Mouse (Mus musculus) adrenal gland, postnatal 4 days (tissue): Measurements from ENCODE around the gene Slc43a2. TPM values are rescaled to one million over a fixed set of nuclear protein-coding genes. Genes with fewer than 3 reads are reported as not detected.

ENCODE experiments used
- DNase-seq, 2 experiments: peaks; one replicate each; pipeline ENCODE4 v3.0.0; 2021 to 2022; ENCODE audit warnings: low spot score in 2 of 2, mixed read lengths in 2 of 2
- total RNA-seq, 2 experiments: library from RNA; stranded (reverse); gene quantifications; 2 replicates each; pipeline ENCODE4 v1.2.3; 2021

Gene Slc43a2
- total RNA-seq, 2 experiments from 2014 or later = 24.2 to 33.0 TPM

- no peak for DNase-seq
Measured at GRCm38 (mm10) chr11:75571126-75571990, 39.9 kb downstream of the Slc43a2 start.

DNA sequence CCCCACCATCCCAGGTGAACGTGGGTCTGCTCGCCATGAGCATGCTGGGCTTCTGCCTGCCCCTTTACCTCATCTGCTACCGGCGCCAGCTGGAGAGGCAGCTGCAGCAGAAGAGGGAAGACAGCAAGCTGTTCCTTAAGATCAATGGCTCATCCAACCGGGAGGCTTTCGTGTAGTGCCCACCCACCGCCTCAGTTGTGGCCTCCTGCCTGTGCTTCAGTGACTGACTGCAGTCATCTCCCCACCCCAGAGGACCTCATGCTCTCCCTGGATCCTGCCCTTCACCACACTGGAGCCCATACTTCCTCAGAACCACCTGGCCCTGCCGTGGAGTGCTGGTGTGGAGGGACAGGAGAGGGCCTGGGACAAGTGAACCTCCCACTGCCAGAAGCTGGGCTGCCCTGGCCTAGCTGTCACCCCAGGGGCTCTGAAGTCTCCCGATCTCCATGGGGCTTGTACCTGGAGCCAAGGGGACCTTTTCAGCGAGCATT lies 40.9 kb downstream of the Slc43a2 start:
- no peak for DNase-seq

DNA sequence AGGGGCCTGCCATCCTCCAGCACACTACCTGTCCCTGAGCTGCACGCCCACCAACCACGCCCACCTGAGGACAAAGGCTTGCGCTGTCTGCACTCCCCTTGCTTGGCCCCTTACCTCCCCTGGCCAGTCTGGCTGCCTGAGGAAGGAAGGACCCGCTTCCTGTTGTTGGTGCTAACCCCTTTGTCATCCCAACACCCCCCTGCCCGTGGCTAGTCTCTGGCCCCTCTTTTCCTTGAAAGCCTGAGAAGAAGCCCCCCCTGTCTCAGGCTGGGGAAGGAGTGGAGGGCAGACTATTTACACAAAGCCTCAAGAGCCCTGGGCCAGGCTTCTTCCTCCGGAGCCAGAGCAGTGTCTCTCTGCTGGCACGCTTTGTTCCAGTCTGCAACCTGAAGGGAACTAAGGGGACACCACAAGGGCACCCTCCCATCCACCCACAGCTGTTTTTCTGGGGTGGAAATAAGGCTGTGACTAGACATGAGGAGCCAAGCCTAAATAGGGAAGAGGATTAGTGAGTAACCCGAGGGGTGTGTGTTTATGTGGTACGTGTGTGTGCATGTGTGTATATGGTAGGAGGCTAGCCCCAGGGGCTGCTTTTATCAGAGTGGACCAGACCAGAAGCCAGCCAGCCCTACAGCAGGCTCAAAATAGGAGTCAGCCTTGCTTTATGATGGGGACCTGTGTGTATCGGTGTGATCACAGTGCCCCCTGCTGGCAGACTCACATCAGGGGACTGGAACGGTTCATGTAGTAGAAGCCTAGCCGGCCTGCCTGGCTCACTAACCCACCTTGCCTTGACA lies 41.6 kb downstream of the Slc43a2 start:
- peak; percentile 72 to 91 for DNase-seq

GRCm38 (mm10) chr11:75574378-75575123 lies 43.1 kb downstream of the Slc43a2 start:
- no peak for DNase-seq

- DNase-seq = no peak
Measured at GRCm38 (mm10) chr11:75575560-75576123, 44.1 kb downstream of the Slc43a2 start.

DNA sequence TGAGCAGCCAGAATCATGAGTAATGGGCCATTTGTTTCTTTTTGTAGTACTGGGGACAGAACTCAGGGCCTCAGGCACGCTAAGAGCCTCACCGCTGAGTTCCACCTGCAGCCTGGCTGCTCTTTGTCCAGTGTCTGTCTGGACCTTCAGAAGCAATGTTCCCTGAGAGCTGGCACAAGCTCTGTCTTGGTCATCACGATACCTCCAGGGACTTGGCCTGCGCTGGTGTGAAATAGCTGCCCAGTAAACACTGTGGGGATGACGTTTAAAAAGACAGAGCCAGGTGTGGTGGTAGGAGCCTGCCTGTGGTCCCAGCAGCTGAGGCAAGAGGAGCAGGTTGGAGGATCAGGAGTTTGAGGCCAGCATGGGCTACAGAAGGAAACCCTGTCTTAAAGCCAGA lies 47.1 kb downstream of the Slc43a2 start:
- DNase-seq = no peak

DNA sequence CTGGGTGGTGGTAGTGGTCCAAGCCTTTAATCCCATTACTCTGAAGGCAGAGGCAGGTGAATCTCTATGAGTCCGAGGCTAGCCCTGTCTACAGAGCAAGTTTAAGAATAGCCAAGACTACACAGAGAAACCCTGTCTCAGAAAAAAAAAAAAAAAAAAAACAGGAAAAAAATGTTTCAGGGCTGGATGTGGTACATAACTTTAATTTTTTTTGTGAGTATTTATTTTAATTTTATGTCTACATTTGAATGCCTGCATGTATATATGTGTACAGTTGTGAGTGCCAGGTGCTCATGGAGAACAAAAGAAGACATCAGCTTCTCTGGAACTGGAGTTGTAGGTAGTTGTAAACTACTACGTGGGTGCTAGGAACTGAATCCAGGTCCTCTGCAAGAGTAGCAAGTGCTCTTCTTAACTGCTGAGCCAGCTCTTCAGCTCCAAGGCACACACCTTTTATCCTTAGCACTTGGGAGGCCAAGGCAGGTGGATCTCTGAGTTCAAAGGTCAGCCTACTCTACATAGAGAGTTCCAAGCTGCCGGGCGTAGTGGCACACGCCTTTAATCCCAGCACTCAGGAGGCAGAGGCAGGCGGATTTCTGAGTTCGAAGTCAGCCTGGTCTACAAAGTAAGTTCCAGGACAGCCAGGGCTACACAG lies 50.1 kb downstream of the Slc43a2 start:
- DNase-seq = no peak

- no peak for DNase-seq
Measured at GRCm38 (mm10) chr11:75583521-75583920, 52.0 kb downstream of the Slc43a2 start.

DNA sequence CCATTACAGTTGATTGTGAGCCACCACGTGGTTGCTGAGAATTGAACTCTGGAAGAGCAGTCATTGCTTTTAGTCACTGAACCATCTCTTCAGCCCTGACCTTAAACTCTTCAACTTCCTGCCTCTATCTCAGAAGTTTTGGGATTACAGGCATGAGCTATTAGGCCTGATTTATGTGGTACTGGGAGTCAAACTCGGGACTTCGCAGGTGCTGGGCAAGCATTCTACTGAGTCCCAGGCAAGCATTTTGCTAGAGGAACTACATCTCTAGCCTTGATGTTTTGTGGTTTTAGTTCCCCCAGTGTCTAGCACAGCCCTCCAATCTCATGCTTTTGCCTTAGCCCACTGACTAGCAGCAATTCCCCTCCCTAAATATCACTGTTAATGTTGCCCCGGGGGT lies 53.6 kb downstream of the Slc43a2 start:
- DNase-seq = no peak

GRCm38 (mm10) chr11:75585978-75586377 lies 54.5 kb downstream of the Slc43a2 start:
- no peak for DNase-seq

DNA sequence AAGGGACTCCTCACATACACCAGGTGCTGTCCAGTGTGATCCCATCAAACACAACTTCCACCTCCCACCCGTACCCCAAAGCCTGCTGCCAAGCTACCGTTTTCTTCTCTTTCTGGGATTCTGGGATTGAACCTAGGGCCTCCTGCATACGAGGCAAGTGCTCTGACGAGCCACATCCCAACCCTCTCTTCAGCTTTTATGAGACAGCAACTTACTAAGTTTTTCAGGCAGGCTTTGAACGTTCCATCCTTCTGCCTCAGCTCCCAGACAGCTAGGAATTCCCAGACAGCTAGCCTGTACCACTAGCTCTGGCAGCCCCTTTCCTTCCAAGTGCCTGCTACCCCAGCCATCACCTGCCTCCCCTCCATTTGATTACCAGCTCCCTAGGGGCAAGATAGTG lies 55.5 kb downstream of the Slc43a2 start:
- no peak for DNase-seq

DNA sequence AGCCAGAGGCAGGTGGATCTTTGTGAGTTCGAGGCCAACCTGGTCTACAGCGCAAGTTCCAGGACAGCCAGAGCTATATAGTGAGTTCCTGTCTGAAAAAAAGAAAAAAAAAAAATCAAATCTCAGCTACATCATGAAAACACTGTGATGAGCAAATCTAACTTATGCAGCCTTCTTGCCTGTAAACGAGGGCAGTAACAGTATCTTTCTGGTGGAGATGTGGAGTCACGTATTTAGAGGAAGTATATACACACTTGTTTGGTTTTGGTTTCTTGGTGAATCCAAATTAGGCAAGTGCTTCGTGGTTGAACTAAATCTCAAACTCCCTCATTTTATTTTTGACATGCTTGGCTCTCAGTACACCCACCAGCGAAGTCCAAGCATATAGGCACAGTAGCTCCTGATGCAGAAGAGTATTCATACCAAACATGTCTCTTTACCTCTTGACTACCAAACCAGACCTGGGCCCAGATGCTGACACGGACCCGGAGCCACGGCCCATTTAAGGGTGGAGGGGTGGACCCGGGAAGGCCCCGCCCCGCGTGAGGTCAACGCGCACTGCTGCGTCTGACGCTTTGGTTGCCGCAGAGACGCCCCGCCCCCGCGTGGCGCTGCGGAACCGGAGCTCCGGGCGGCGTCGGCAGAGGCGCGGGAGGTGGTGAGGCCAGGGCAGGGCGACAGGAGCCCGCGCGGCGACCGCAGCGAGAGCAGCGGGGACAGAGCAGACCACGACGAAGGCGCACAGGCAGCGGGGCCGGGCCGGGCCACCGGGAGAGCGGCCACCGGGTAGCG lies 56.2 kb downstream of the Slc43a2 start, which contains the start of gene Pitpna:
Pitpna (plus strand) TSS at position 605 of the 792 bp plus-strand sequence.
- DNase-seq = peak; percentile 94 to 95

- no peak for DNase-seq
Measured at GRCm38 (mm10) chr11:75588285-75588941, 56.9 kb downstream of the Slc43a2 start.

DNA sequence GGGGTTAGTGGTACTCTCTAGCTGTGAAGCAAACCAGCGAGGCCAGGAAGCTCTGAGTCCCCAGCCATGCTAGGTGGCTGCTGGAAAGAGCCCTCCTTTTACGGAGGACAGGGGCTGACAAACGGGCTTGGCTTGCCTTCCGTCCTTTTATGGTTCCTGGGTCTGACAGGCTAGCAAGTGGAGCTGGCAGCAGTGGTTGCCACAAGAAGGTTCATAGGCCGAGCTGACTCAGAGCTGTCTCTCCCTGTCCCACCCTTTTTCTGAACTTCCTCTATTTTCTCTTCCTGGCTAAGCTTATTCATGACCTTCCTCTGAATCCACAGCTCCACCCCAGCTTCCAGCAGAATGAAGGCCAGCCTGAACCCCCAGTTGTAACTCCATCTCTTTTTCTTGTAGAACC lies 61.1 kb downstream of the Slc43a2 start:
- no peak for DNase-seq

DNA sequence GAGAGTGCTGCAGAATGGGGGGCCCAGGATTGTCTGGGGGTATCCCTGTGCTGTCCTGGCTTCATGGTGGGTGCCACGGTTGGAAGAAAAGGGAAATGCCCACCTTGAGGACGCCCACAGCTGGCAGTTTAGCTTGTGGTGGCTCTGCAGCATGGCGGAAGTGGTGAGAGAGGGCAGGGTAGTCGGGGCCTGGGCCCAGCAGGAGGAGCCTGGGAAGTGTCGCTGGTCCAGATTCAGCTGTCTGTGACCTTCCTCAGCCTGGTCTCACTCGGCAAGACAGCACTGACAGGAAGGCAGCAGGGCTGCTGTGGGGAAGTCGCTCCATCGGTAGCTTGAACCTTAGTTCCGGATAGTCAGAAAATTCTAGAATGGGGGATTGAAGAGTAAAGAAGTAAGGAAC lies 62.9 kb downstream of the Slc43a2 start:
- DNase-seq = no peak

- no peak for DNase-seq
Measured at GRCm38 (mm10) chr11:75595404-75595803, 63.9 kb downstream of the Slc43a2 start.

- DNase-seq = no peak
Measured at GRCm38 (mm10) chr11:75595816-75596215, 64.3 kb downstream of the Slc43a2 start.

DNA sequence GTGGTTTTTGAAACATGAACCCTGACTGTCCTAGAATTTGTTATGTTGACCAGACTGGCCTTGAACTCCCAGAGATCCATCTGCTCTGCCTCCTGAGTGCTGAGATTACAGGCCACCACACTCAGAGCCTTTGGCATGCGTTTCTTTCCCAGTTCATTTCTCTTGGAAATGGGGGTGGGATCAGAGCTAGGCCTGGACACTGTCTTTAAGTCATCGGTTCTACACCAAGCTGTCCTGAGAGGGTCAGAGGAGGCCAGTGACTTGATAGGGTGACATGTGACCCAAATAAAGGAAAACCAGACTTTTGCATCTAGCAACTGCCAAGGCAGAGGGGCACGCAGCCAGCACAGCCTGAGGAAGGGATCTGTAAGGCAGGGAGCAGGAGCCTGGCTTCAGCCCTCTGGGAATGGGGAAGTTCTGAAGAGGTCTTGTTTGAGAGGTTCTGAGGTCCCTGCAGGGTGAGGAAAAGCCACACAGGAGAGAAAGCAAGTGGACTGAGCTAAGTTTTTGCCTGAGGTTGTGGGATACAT lies 65.3 kb downstream of the Slc43a2 start:
- no peak for DNase-seq

DNA sequence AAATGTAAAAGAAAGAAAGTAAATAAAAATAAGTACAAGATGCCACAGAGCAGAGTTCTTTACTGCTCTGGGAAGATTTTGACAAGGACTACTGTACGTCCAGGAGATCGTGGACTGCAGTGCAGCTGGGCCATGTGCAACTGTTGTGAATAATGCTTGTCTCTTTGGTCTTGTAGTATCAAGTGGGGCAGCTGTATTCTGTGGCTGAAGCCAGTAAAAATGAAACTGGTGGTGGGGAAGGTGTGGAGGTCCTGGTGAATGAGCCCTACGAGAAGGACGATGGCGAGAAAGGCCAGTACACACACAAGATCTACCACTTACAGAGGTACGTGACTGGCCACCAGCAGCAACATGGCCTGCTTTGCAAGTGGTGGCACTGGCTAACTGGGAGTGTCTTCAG lies 66.5 kb downstream of the Slc43a2 start:
- no peak for DNase-seq
